Mouse (Mus musculus) lung, postnatal 4 days (tissue): ENCODE results near the gene Siae.

Experiments
- DNase-seq, 2 experiments: peaks; one replicate each; pipeline ENCODE4 v3.0.0; 2021

Siae gene

GRCm38 (mm10) chr9:37554838-37555748, at the start of gene Siae:
Siae (plus strand) TSS chr9:37555698.
- DNase-seq, result no peak

GRCm38 (mm10) chr9:37506023-37506422, 49.5 kb upstream of the Siae start:
- no peak for DNase-seq

- DNase-seq, result no peak
Measured at GRCm38 (mm10) chr9:37512097-37512496, 43.4 kb upstream of the Siae start.

- DNase-seq, result no peak
Measured at GRCm38 (mm10) chr9:37514456-37514855, 41.0 kb upstream of the Siae start.

GRCm38 (mm10) chr9:37517467-37517866, 38.0 kb upstream of the Siae start:
- no peak for DNase-seq

GRCm38 (mm10) chr9:37518991-37519390, 36.5 kb upstream of the Siae start:
- no peak for DNase-seq

- DNase-seq, result no peak
Measured at GRCm38 (mm10) chr9:37519995-37520394, 35.5 kb upstream of the Siae start.

- no peak for DNase-seq
Measured at GRCm38 (mm10) chr9:37525461-37525860, 30.0 kb upstream of the Siae start.

GRCm38 (mm10) chr9:37526443-37527395, 28.8 kb upstream of the Siae start:
- DNase-seq, result peak; percentile 65 to 81

GRCm38 (mm10) chr9:37527396-37528224, 27.9 kb upstream of the Siae start, which contains the start of gene Esam:
Esam (plus strand) TSS chr9:37528078.
- peak; percentile 90 to 91 for DNase-seq

- peak in 1 of 2 experiments; percentile 43 for DNase-seq
Measured at GRCm38 (mm10) chr9:37528225-37528970, 27.1 kb upstream of the Siae start.

- peak; percentile 85 to 93 for DNase-seq
Measured at GRCm38 (mm10) chr9:37530031-37530887, 25.2 kb upstream of the Siae start.

- DNase-seq, result peak; percentile 83 to 88
Measured at GRCm38 (mm10) chr9:37530888-37531705, 24.4 kb upstream of the Siae start.

- DNase-seq, result no peak
Measured at GRCm38 (mm10) chr9:37536851-37537250, 18.6 kb upstream of the Siae start.

GRCm38 (mm10) chr9:37537658-37538250, 17.7 kb upstream of the Siae start:
- DNase-seq, result peak; percentile 30 to 50

- peak; percentile 36 to 52 for DNase-seq
Measured at GRCm38 (mm10) chr9:37539170-37540025, 16.1 kb upstream of the Siae start, which contains the start of gene Vsig2. Vsig2 (plus strand) TSS chr9:37539255.

- no peak for DNase-seq
Measured at GRCm38 (mm10) chr9:37540226-37540625, 15.3 kb upstream of the Siae start.
